Mouse (Mus musculus) kidney, adult 2 months (tissue): Measurements from ENCODE around the gene Ralgds.

Experiments used
- CTCF ChIP-seq: fragments of 200-500 bp; conservative IDR thresholded peaks from 2 replicates; pipeline ENCODE4 v1.5.1; 2011; ENCODE audit warnings: low read depth, mild to moderate bottlenecking, control low read depth, low read length, moderate library complexity, mixed read lengths; ENCODE audit not compliant: insufficient read depth, insufficient read length
- POLR2A ChIP-seq: fragments of 200-500 bp; IDR thresholded peaks from one replicate; pipeline ENCODE4 v1.6.1; 2011; ENCODE audit warnings: low read depth, low read length, control low read depth

DNA sequence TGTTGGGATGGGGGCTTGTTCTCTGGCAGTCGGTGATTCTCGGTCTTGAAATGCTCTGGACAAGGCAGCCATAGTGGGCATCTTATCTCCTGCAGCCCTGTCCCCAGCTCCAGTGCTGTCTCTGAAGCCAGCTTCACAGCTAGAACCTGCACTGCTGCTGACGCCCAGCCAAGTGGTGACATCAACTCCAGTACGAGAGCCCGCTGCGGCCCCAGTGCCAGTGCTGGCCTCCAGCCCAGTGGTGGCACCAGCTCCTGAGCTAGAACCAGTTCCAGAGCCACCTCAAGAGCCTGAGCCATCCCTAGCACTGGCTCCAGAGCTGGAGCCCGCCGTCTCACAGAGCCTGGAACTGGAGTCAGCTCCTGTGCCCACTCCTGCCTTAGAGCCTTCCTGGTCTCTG is 31.0 kb downstream of the Ralgds start:
- no peak for TF ChIP-seq POLR2A
- no peak for TF ChIP-seq CTCF
